Comparison of ENCODE assay signal across 14 mouse cellular contexts in the genomic region with DNA sequence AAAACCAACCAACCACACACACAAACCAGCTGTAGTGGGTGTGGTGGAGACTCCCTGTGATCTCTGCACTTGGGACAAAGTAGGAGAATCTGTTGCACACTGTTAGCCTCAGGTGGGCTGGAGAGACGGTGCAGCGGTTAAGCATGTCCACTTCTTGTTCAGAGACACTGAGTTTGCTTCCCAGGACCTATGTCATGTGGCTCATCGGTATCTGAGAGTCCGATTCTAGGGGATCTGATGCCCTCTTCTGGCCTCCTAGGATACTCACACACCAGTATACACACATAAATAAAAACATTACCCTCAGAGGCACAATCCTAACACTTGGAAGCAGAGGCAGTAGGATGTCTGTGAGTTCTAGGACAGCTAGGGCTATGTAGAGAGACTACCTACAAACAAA. TPM values are rescaled to one million over a fixed set of nuclear protein-coding genes. Genes with fewer than 3 reads are reported as not detected.
DNase-seq lines count a peak whose midpoint lies in the region; ATAC-seq and TF ChIP-seq lines count a peak whose summit lies in the region.
"Had no signal": no experiment of that assay in that cellular context is flagged by ENCODE, and none has a peak within 500 bp of the region (broad histone marks: within the 10 kb centered on the region; RNA-seq: fewer than 3 reads in every experiment).

No protein-coding gene starts in this region.

- H3K4me3 ChIP-seq in gastrocnemius, adult 2 months = no peak overlapping the region
- no peak overlapping the region for H3K4me3 ChIP-seq in midbrain, embryonic 11.5 days (ENCODE audit: low read depth, low read length)
- no peak overlapping the region for H3K4me3 ChIP-seq in midbrain, embryonic 15.5 days
- no peak overlapping the region for H3K4me3 ChIP-seq in stomach, postnatal 0 days (ENCODE audit: low read depth, low read length)
- H3K4me3 ChIP-seq: embryonic facial prominence, embryonic 10.5 days; forebrain, embryonic 15.5 days; midbrain, embryonic 10.5 days had no signal

- H3K4me2 ChIP-seq in midbrain, embryonic 11.5 days = no peak overlapping the region
- no peak overlapping the region for H3K4me2 ChIP-seq in midbrain, embryonic 15.5 days
- H3K4me2 ChIP-seq in stomach, postnatal 0 days (replicated peaks; ENCODE audit: low read depth) = no peak overlapping the region
- H3K4me2 ChIP-seq: forebrain, embryonic 15.5 days; heart, embryonic 11.5 days had no signal

- peaks cover under 1% of the 10 kb centered on the region for H3K9me3 ChIP-seq in midbrain, embryonic 11.5 days (ENCODE audit: control insufficient read depth, low read length)
- H3K9me3 ChIP-seq in midbrain, embryonic 15.5 days = no peaks in the 10 kb centered on the region
- H3K9me3 ChIP-seq in stomach, postnatal 0 days (ENCODE audit: control insufficient read depth, low read length) = no peaks in the 10 kb centered on the region
- H3K9me3 ChIP-seq: embryonic facial prominence, embryonic 10.5 days; forebrain, embryonic 15.5 days; G1E had no signal

- intact Hi-C loops in gastrocnemius, adult 2 months (cut with DNase I) = no loop called here

- 87% methylated on average over 4 of the region's 4 CpGs for WGBS in midbrain, embryonic 11.5 days
- WGBS in midbrain, embryonic 15.5 days = 80% methylated on average over 4 of the region's 4 CpGs
- WGBS in stomach, postnatal 0 days = 65% methylated on average over 4 of the region's 4 CpGs

- no peak overlapping the region for H3K27ac ChIP-seq in gastrocnemius, adult 2 months
- no peak overlapping the region for H3K27ac ChIP-seq in midbrain, embryonic 11.5 days (ENCODE audit: low read depth, low read length)
- H3K27ac ChIP-seq in midbrain, embryonic 15.5 days = no peak overlapping the region
- H3K27ac ChIP-seq in stomach, postnatal 0 days (replicated peaks) = no peak overlapping the region
- H3K27ac ChIP-seq: embryonic facial prominence, embryonic 10.5 days; forebrain, embryonic 15.5 days; midbrain, embryonic 10.5 days had no signal

- H3K36me3 ChIP-seq in midbrain, embryonic 11.5 days (ENCODE audit: control insufficient read depth, insufficient read depth, low read length) = peaks cover 27% of the 10 kb centered on the region
- H3K36me3 ChIP-seq in midbrain, embryonic 15.5 days (replicated peaks) = peaks cover 33% of the 10 kb centered on the region
- no peaks in the 10 kb centered on the region for H3K36me3 ChIP-seq in stomach, postnatal 0 days (ENCODE audit: control insufficient read depth, insufficient read depth, low read length)
- H3K36me3 ChIP-seq: G1E had no signal

- H3K9ac ChIP-seq in midbrain, embryonic 11.5 days (ENCODE audit: low read length) = no peak overlapping the region
- H3K9ac ChIP-seq in midbrain, embryonic 15.5 days = no peak overlapping the region
- H3K9ac ChIP-seq in stomach, postnatal 0 days (ENCODE audit: low read length) = no peak overlapping the region
- H3K9ac ChIP-seq: forebrain, embryonic 15.5 days had no signal

- TF ChIP-seq EP300 in stomach, postnatal 0 days (optimal IDR thresholded peaks at IDR 0.05) = no peak

- H3K27me3 ChIP-seq in midbrain, embryonic 11.5 days (ENCODE audit: control insufficient read depth, insufficient read depth, low read length) = no peaks in the 10 kb centered on the region
- H3K27me3 ChIP-seq in midbrain, embryonic 15.5 days (replicated peaks) = no peaks in the 10 kb centered on the region
- no peaks in the 10 kb centered on the region for H3K27me3 ChIP-seq in stomach, postnatal 0 days (ENCODE audit: control insufficient read depth, insufficient read depth, low read length)
- H3K27me3 ChIP-seq: forebrain, embryonic 15.5 days had no signal

- ATAC-seq in midbrain, embryonic 11.5 days (ENCODE audit: low FRiP score) = no peak
- no peak for ATAC-seq in midbrain, embryonic 15.5 days (replicated peaks)
- 0 out of 2 replicates have a peak, but pooled peaks have one; percentile 20 for ATAC-seq in erythroid progenitor cell, adult 5-6 weeks (replicated peaks; ENCODE audit: low FRiP score, poor library complexity, severe bottlenecking)
- ATAC-seq in stomach, postnatal 0 days (ENCODE audit: low FRiP score, low TSS enrichment) = peak; percentile 43; the same call in 1 of the 2 replicates
- ATAC-seq: forebrain, embryonic 15.5 days had no signal

- peaks cover 29% of the 10 kb centered on the region for H3K4me1 ChIP-seq in midbrain, embryonic 11.5 days (ENCODE audit: control insufficient read depth, insufficient read depth, low read length)
- H3K4me1 ChIP-seq in midbrain, embryonic 15.5 days = peaks cover 41% of the 10 kb centered on the region
- H3K4me1 ChIP-seq in stomach, postnatal 0 days (replicated peaks; ENCODE audit: control insufficient read depth, insufficient read depth) = peaks cover 5% of the 10 kb centered on the region; the same call in 1 of the 2 replicates

- DNase-seq in gastrocnemius, adult 2 months = no peak
- no peak for DNase-seq in gastrocnemius, adult 8-10 months (ENCODE audit: low spot score in 2 of 2)
- DNase-seq in midbrain, embryonic 11.5 days (ENCODE audit: low spot score, missing footprints) = peak; percentile 87
- peak; percentile 40 for DNase-seq in stomach, postnatal 0 days (ENCODE audit: low spot score)
- DNase-seq in adrenal gland, adult 2 months = no peak
- no peak for DNase-seq in right cerebral cortex, adult 2 months (ENCODE audit: low spot score in 2 of 2)
- DNase-seq: kidney, postnatal 14 days had no signal

- peak; percentile 15; the same call in 1 of the 2 replicates for TF ChIP-seq CTCF in gastrocnemius, adult 2 months (IDR thresholded peaks at IDR 0.05)
- peak; percentile 73 for TF ChIP-seq CTCF in stomach, postnatal 0 days (IDR thresholded peaks at IDR 0.05; ENCODE audit: low read depth)

RNA-seq across cellular contexts. Expression of a gene that starts 20.7 kb away (rescaled TPM):
- 1 to 10 TPM; 2.7 to 5.2 TPM for total RNA-seq in gastrocnemius, adult 2 months (2021)
- total RNA-seq in gastrocnemius, adult 8-10 months (2022) = 1 to 10 TPM; 4.0 to 6.3 (median 4.6) TPM
- polyA plus RNA-seq in midbrain, embryonic 11.5 days (2014; fragmentation: Nextera tagmentation; extraction: Ambion mirVana) = 178 and 180 TPM in 2 replicates
- 204 and 208 TPM in 2 replicates for polyA plus RNA-seq in midbrain, embryonic 15.5 days (2015; fragmentation: Nextera tagmentation; extraction: Ambion mirVana)
- total RNA-seq in erythroid progenitor cell, adult 5-6 weeks (2015; ENCODE audit: low replicate concordance) = 0.36 TPM in 1 of 2 replicates, not detected in the other
- total RNA-seq in erythroid progenitor cell, adult 5-6 weeks (2017; ENCODE audit: low replicate concordance) = 0.39 TPM in 1 of 2 replicates, not detected in the other
- polyA plus RNA-seq in stomach, postnatal 0 days (2015; fragmentation: Nextera tagmentation; extraction: Ambion mirVana) = 9.6 and 10.1 TPM in 2 replicates
- total RNA-seq in adrenal gland, adult 2 months (2021) = 10 to 100 TPM; 10.1 to 15.1 TPM
- 5.1 and 5.7 TPM in 2 replicates for polyA plus RNA-seq in adrenal gland, adult 2 months (2012; rRNA removed)

RNA-seq across cellular contexts. Expression of a gene that starts 37.6 kb away (rescaled TPM):
- total RNA-seq in gastrocnemius, adult 2 months (2021) = 10 to 100 TPM; 20.8 to 20.9 TPM
- 10 to 100 TPM; 18.4 to 27.6 (median 20.6) TPM for total RNA-seq in gastrocnemius, adult 8-10 months (2022)
- 43.8 and 48.8 TPM in 2 replicates for polyA plus RNA-seq in midbrain, embryonic 11.5 days (2014; fragmentation: Nextera tagmentation; extraction: Ambion mirVana)
- 62.0 and 64.0 TPM in 2 replicates for polyA plus RNA-seq in midbrain, embryonic 15.5 days (2015; fragmentation: Nextera tagmentation; extraction: Ambion mirVana)
- 13.0 and 20.2 TPM in 2 replicates for total RNA-seq in erythroid progenitor cell, adult 5-6 weeks (2015; ENCODE audit: low replicate concordance)
- 27.6 and 45.9 TPM in 2 replicates for total RNA-seq in erythroid progenitor cell, adult 5-6 weeks (2017; ENCODE audit: low replicate concordance)
- polyA plus RNA-seq in stomach, postnatal 0 days (2015; fragmentation: Nextera tagmentation; extraction: Ambion mirVana) = 85.5 and 86.9 TPM in 2 replicates
- total RNA-seq in adrenal gland, adult 2 months (2021) = 10 to 100 TPM; 49.2 to 58.9 TPM
- 41.4 and 41.5 TPM in 2 replicates for polyA plus RNA-seq in adrenal gland, adult 2 months (2012; rRNA removed)

Comparison
In these comparisons a context has a peak if more than half of its experiments do, and no peak if none do; other contexts are left out.
1. DNase-seq: peak in midbrain, embryonic 11.5 days (single experiment) and stomach, postnatal 0 days (single experiment); none in gastrocnemius, adult 2 months (single experiment), gastrocnemius, adult 8-10 months (0 of 2), adrenal gland, adult 2 months (single experiment) and right cerebral cortex, adult 2 months (0 of 2).
2. ATAC-seq: peak in erythroid progenitor cell, adult 5-6 weeks (single experiment) and stomach, postnatal 0 days (single experiment); none in midbrain, embryonic 11.5 days (single experiment) and midbrain, embryonic 15.5 days (single experiment).